Mouse (Mus musculus): ENCODE results near the gene Helz.
"Not testable (repeated sequence)": the region's sequence is repeated elsewhere in the genome, so short reads cannot be mapped to it uniquely, and the experiment has no call there.

The Helz gene

DNA sequence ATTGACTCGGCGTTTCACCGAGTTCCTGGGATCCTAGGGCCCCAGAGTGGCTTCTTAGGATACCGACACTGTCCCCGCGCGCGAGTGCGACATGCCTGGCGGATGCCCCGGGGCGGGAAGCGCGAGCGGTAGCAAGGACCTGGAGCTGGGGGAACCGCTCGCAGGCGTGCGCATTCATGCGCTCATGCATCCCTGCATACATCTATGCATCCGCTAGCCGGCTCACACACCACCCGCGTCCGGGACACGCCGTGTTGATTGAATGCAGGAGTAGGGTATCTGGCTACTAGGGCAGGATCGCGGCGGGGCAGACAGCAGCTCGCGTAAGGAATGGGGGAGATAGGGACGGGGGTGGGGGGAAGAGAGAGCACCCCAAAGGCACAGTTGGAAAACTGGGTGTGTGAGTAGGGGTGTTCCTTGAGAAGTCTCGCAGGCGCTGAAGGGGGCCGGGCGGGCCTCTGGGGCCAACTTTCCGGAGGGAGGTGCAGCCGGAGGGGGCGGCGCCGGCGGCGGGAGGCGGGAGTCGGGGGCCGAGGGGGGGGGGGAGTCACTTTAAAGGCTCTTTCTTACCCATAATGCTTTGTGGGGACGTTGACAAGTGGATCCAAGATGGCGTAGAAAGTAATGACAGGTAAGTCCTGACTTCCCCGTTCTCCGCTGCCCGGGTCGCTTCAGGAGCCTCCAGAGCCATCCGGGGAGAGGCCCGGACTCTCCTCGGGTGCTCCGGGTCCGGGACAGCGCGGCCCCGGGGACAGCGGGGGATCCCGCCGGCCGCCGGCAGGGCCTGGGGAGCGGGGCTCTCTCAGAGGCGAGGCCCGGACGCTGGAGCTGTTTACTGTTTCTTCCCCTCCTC is at the start of gene Helz:
TSS of gene Helz (plus strand) at position 580 of the 853 bp plus-strand sequence.
- DNase-seq = peak; percentile 73 to 80

GRCm38 (mm10) chr11:107502801-107503200 is 44.9 kb upstream of the Helz start:
- DNase-seq = no peak

DNA sequence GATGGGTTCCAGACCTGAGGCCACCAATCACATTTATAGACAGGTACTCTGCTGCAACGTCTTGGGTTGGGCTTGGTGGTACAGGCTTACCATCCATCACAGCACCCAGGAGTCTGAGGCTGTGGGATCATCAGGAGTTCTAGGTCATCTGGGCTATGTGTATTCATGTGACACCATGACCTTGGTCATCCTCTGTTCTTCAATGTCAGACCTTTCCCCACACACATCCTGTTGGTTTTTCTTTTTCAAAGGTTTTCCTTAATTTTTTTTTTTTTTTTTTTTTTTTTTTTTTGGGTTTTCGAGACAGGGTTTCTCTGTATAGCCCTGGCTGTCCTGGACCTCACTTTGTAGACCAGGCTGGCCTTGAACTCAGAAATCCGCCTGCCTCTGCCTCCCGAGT is 43.4 kb upstream of the Helz start:
- DNase-seq = not testable (repeated sequence)

- DNase-seq = no peak
Observed at GRCm38 (mm10) chr11:107506260-107506659, 41.5 kb upstream of the Helz start.

DNA sequence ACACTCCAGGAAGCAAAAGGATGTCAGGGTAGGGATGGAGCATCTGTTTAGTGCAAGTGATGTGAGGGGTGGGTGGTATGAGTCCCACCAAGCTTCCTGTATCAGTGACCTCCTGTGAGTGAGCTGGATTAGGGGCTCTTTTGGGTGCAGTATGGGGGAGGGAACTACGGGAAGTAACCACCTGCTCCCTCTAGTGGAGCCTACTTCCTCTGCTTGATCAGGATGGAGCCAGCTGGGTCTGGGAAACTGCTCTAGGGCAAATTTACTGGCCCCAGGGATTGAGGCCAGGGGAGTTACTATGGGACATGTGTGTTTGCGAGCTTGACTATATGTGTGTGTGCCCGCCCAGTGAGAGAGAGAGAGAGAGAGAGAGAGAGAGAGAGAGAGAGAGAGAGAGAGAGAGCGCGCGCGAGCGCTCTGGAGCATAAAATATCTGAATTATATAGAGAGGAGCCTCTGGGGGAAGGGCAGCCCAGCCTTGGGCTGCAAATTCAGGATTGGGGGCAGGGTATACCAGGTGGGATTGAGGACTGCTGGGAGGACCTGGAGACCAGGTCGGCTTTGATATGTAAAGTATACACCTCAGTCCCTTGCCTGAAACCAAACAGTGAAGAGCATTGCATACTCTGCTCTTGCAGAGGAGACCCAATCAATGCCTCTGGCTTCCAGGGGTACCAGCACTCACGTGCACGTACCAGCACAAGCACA is 37.9 kb upstream of the Helz start:
- DNase-seq = no peak

DNA sequence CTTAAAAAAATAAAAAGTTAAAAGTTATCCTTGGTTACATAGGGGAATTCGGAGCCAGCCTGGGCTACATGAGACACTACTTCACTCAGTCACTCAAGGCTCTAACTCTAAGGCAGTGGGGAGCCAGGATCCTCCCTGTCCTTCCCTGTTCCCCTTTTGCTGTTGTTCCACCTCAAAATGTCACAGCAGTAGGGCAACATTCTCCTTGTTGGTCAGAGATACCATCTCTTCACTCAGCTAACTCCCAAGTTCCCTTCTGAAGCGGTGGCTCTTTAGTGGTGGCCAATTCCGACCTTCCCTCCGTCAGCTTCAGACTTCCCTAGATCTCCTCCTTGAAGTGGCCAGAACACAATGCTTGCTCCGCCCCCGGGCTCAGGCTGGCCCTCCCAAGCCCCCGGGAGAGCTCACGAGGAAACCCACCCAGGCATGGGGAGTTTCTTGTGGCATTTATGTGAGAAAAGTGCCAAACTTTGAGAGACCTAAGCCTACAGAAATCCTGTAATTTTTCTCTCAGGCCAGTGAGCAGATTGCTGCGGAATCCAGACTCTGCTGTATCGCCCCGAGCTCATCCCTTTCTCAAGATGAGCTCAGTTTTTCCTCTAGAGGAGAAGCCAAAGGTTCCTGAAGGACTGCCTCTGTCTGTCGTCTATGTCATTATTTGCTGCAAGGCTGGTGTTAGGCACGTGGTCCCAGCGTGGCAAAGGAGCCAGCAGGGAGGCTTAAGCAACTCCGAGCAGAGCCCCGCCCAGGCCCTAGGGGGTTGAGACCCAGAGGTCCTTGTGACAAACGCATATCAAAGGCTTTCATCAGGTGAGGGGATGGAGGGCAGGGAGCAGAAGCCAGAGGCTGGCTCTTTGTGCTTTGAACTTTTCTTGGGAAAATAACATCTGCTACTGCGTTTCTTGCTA is 37.1 kb upstream of the Helz start:
- DNase-seq = peak in 1 of 2 experiments; percentile 6

DNA sequence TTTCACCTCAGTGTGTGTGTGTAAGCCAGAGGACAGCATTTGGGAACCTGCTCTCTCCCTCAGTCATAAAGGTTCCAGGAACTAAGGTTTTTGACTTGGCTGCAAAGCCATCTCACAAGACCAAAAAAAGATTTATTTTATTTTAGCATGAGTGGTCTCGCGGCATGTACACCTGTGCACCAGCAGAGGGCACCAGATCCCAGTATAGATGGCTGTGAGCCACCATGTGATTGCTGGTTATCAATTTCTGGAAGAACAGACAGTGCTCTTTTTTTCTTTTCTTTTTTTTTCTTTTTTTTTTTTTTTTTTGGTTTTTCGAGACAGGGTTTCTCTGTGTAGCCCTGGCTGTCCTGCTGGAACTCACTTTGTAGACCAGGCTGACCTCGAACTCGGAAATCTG is 35.8 kb upstream of the Helz start:
- DNase-seq = peak; percentile 28 to 39

DNA sequence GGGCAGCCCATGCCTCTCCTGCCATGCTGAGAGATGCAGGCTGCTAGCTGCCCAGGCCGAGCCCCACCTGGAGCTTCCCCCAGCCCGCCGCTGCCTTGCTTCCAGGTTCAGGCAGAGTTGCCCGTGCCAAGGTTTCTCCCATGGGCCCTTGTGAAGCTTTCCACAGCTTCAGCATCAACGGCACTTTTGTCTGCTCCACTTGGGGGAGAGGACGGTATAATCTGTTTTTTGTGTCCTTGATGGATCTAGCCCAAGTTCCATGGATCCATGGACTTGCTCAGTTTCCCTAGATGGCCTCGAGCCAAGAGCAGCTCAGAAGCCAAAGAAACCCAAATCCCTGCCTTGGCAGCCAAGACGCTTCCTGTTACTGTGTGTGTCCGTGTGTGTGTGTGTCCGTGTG is 34.7 kb upstream of the Helz start:
- no peak for DNase-seq

DNA sequence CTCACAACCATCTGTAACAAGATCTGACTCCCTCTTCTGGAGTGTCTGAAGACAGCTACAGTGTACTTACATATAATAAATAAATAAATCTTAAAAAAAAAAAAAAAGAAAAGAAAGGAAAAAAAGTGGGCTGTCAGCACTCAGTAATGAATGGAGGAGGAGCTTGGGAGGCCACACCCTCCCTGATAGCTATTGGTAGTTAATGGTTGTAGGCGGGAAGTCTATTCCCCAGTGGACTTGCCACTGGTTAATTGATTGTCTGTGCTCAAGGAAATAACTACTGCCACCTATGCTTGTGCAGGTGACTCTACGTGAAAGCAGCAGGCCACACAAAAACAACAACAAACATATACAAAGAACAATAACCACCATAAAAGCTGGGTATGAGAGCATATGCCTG is 31.3 kb upstream of the Helz start:
- no peak for DNase-seq

GRCm38 (mm10) chr11:107518645-107519429 is 28.9 kb upstream of the Helz start:
- no peak for DNase-seq

DNA sequence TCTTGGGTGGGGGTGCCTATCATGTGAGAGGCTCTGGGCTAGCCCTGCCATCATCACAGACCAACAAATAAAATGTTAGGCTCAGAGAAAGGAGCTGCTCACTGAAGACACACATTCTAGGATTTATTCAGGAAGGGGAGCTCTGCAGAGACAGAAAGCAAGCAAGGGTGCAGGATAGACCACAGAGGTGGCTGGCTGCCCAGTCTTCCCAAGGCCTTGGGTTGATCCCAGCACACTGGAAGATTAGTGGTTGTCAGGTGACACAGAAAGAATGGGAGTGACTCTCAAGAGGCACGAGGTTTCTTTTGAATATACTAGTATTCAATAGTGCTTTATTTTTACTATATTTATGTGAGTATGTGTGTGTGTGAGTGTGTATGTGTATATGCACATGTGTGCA is 26.6 kb upstream of the Helz start:
- DNase-seq = no peak

DNA sequence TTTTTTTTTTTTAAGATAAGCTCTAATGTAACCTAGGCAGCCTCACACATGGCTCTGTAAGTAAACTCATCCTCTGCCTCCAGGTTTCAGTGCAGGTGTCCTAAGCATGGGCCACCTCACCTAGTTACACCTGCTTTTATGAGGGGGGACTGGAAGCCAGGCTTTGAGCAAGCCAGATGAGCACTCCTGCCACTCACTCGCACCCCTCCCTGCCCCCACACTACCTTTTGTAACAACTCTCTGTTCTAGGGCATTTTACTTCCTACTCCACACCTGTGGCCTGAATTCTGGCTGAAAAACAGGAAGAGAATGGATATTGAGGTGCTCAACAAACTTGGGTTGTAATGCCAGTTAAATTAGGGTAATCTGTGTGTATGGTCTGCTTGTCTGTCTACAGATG is 22.8 kb upstream of the Helz start:
- peak in 1 of 2 experiments; percentile 28 for DNase-seq

GRCm38 (mm10) chr11:107527632-107528031 is 20.1 kb upstream of the Helz start:
- DNase-seq = no peak

GRCm38 (mm10) chr11:107529320-107529719 is 18.4 kb upstream of the Helz start:
- peak; percentile 61 to 79 for DNase-seq

- DNase-seq = no peak
Observed at GRCm38 (mm10) chr11:107531445-107531844, 16.3 kb upstream of the Helz start.

DNA sequence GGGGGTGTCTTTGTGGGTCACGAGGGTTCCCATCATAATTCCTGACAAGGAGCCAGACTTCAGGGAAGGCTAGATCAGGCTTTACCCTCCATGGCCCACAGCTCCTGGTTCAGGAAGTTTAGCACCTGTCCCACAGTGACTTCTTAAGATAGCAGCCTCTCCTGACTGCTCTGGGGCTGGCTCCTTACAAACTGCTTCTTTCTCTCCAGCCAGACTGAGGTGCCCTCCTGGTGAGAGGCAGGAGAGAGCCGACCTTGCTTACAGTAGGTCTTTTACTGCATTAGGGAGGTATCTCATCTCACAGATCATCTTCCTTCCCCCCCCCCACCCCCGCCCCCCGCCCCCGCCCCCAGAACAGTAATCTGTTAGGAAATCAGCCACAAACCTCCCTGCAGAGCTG is 15.5 kb upstream of the Helz start:
- DNase-seq = no peak

DNA sequence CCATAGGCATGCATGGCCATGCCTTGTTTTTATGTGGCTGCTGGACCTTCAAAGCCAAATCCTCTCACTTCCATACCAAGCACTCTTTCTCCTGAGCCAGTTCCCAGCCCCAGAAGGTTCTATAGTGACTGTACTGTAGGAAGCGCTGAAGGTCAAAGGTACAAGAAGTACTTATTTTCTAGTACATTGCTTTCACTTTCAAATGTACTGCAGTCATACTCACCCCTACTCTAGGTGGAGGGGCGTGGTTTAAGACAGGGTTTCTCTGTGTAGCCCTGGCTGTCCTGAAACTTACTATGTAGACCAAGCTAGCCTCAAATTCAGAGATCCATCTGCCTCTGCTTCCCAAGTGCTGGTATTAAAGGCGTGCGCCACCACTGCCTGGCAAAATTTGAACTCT is 8.7 kb upstream of the Helz start:
- no peak for DNase-seq

DNA sequence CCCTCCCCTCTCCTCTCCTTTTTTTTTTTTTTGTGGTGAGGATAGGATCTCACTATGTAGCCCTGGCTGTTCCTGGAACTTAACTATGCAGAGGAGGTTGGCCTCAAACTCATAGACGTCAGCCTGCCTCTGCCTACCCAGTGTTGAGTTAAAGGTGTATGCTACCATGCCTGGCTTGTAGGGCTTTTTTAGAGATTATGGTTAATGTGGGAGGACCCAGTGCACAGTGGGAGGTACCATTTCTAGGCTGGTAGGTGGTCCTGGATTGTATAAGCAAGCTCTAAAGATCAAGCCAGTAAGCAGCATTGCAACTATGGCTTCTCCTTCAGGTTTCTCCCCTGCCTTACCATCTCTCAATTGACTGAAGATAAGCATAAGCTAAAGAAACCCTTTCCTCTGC is 7.4 kb upstream of the Helz start:
- DNase-seq = no peak

- DNase-seq = no peak
Observed at GRCm38 (mm10) chr11:107545747-107546476, 1.8 kb upstream of the Helz start.

DNA sequence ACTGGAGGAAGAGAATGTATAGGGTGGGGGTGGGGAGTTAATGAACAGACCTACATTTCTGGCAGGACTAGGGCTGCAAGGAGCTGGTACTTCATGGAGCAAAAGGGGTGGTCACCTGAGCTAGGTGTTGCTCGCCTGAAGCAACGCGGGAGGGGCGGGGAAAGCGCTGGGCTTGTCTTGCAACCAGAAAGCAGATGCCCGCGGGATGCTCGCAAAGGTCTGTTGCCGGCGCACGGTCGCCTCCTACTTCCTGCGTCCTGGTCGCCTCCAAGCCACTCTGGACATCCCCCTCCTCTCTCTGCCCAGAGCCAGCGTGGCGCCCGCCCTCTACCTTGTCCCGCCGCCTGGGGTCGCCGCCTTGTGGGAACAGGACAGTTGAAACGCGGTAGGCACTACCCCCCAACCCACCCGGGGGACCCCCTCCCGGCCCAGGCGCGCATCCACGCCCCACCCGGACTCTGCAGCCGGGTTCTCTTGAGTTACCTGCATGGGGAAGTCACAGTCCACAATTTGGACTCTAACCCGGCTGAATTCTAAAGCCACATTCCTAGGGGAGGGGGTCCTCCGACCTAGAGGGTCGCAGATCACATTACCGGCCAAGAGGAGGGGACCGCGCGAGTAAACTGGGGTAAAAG is 946 bp upstream of the Helz start:
- DNase-seq = peak; percentile 37 to 51

Measured in thymus, adult 18-20 months (tissue).